Mouse (Mus musculus): Measurements from ENCODE around the gene Usp27x. TPM values are rescaled to one million over a fixed set of nuclear protein-coding genes. Genes with fewer than 3 reads are reported as not detected.

Gene Usp27x
- polyA plus RNA-seq (2017; shearing (Covaris generic)), result under 1 TPM; 0.18 to 0.25 TPM

GRCm38 (mm10) chrX:7375716-7376480 is at the start of gene Usp27x:
Usp27x (minus strand) TSS chrX:7375830.
- ATAC-seq, result peak; percentile 81

GRCm38 (mm10) chrX:7422691-7423111 is 47.1 kb upstream of the Usp27x start:
- ATAC-seq, result peak; percentile 76

GRCm38 (mm10) chrX:7422166-7422565 is 46.5 kb upstream of the Usp27x start:
- ATAC-seq, result no peak

GRCm38 (mm10) chrX:7421016-7421415 is 45.4 kb upstream of the Usp27x start:
- peak; percentile 65 for ATAC-seq

- ATAC-seq, result no peak
These were observed 40.7 kb upstream of the Usp27x start for GRCm38 (mm10) chrX:7416178-7416871.

GRCm38 (mm10) chrX:7415308-7415707 is 39.7 kb upstream of the Usp27x start:
- ATAC-seq, result no peak

- no peak for ATAC-seq
These were observed 36.8 kb upstream of the Usp27x start for GRCm38 (mm10) chrX:7412239-7413033.

GRCm38 (mm10) chrX:7376586-7376985 is 956 bp upstream of the Usp27x start:
- ATAC-seq, result no peak

- ATAC-seq, result no peak
These were observed 311 bp downstream of the Usp27x start for GRCm38 (mm10) chrX:7375322-7375715.

- no peak for ATAC-seq
These were observed 50.2 kb downstream of the Usp27x start for GRCm38 (mm10) chrX:7325455-7325854.

- ATAC-seq, result no peak
These were observed 53.3 kb downstream of the Usp27x start for GRCm38 (mm10) chrX:7322288-7322687.

Other genes with a start within 250 kb of the Usp27x start
- 1 to 10 TPM; 2.6 to 3.1 TPM for gene Clcn5, start 56.5 kb downstream of the Usp27x start, polyA plus RNA-seq (2017; shearing (Covaris generic))
- 10 to 100 TPM; 31.5 to 37.6 TPM for gene Foxp3, start 197.8 kb upstream of the Usp27x start, polyA plus RNA-seq (2017; shearing (Covaris generic))
- 1 to 10 TPM; 4.4 to 6.5 TPM for gene Ppp1r3f, start 198.5 kb upstream of the Usp27x start, polyA plus RNA-seq (2017; shearing (Covaris generic))
- gene Ccdc22, start 229.7 kb upstream of the Usp27x start, polyA plus RNA-seq (2017; shearing (Covaris generic)), result 1 to 10 TPM; 7.3 to 9.1 TPM
- gene Cacna1f, start 231.3 kb upstream of the Usp27x start, polyA plus RNA-seq (2017; shearing (Covaris generic)), result not detected

All from activated CD4-positive, CD25-positive, alpha-beta regulatory T cell, adult 4 months (primary cell).